Mouse (Mus musculus) heart, adult 2 months (tissue): ENCODE results near the gene Tubb1.

Source experiments
- CTCF ChIP-seq: fragments of 200-600 bp; IDR thresholded peaks from 2 replicates; pipeline ENCODE4 v1.8.1; 2022; ENCODE audit warnings: antibody characterized with exemption, mild to moderate bottlenecking, moderate library complexity
- EP300 ChIP-seq: fragments of 200-500 bp; IDR thresholded peaks from 2 replicates; pipeline ENCODE4 v1.6.1; 2011; ENCODE audit warnings: low read depth, low read length, control low read depth; ENCODE audit not compliant: insufficient read depth

DNA sequence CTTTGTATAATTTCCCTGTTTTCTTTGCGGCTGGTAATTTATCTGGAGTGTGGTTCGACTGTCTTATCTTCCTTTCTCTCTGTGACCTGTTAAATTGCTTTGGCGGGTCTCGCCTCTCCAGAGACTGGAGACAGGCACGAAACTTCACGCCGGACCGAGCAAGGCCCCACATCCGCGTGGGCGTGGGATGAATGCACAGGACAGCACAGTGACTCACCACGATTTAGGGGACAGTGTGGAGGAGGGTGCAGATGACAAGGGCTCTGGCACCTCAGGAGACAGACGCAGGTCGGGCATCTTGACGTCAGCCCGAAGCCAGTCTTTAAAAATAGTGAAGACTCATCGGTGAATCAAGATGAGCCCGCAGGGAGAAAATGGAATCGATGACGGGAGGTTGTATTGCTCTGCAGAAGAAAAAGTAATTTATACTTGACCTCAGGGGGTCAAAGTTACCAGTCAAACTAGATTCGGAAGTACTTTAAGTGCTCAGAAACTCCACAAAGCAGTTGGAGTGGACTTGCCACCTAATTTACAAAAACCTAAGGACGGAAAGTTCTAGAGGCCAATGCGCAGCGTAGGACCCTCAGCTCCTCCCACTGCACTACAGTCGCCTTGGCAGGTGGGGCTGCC, 52.5 kb downstream of the Tubb1 start:
- no peak for TF ChIP-seq EP300
- TF ChIP-seq CTCF: no peak
